Mouse (Mus musculus): ENCODE data around the gene Bpifa5. TPM values are rescaled to one million over a fixed set of nuclear protein-coding genes. Genes with fewer than 3 reads are reported as not detected.

Gene Bpifa5
- polyA plus RNA-seq, 1 experiment from 2014 or later = not detected

GRCm38 (mm10) chr2:154185319-154185718 is 22.9 kb downstream of the Bpifa5 start:
- Histone ChIP-seq H3K36me3 (no peaks in the 10 kb centered on the region), H3K9ac (replicated peaks) (no peak overlapping the region), H3K4me2 (replicated peaks) (no peak overlapping the region), H3K4me3 (no peak overlapping the region), H3K4me1 (no peaks in the 10 kb centered on the region), H3K27me3 (no peaks in the 10 kb centered on the region), H3K27ac (replicated peaks) (no peak overlapping the region), H3K9me3 (no peaks in the 10 kb centered on the region)
- WGBS = 85% methylated on average over 6 of the region's 6 CpGs
- no peak for ATAC-seq (ENCODE audit: low FRiP score, low read depth)

- no peaks in the 10 kb centered on the region for H3K4me1 ChIP-seq
- no peaks in the 10 kb centered on the region for H3K9me3 ChIP-seq
- no peak overlapping the region for H3K9ac ChIP-seq (replicated peaks)
- no peaks in the 10 kb centered on the region for H3K27me3 ChIP-seq
- WGBS = 85% methylated on average over 3 of the region's 3 CpGs
- H3K27ac ChIP-seq (replicated peaks) = no peak overlapping the region
- H3K4me3 ChIP-seq = no peak overlapping the region
- no peak for ATAC-seq (ENCODE audit: low FRiP score, low read depth)
- no peak overlapping the region for H3K4me2 ChIP-seq (replicated peaks)
- no peaks in the 10 kb centered on the region for H3K36me3 ChIP-seq
Measured at GRCm38 (mm10) chr2:154185748-154186147, 23.3 kb downstream of the Bpifa5 start.

GRCm38 (mm10) chr2:154187468-154187867 is 25.1 kb downstream of the Bpifa5 start:
- Histone ChIP-seq H3K27me3 (no peaks in the 10 kb centered on the region), H3K4me1 (no peaks in the 10 kb centered on the region), H3K9ac (replicated peaks) (no peak overlapping the region), H3K4me2 (replicated peaks) (no peak overlapping the region), H3K36me3 (no peaks in the 10 kb centered on the region), H3K4me3 (no peak overlapping the region), H3K9me3 (no peaks in the 10 kb centered on the region), H3K27ac (replicated peaks) (no peak overlapping the region)
- ATAC-seq (ENCODE audit: low FRiP score, low read depth) = no peak
- 39% methylated on average over 5 of the region's 5 CpGs for WGBS

GRCm38 (mm10) chr2:154189877-154190434 is 27.5 kb downstream of the Bpifa5 start:
- Histone ChIP-seq H3K4me3 (no peak overlapping the region), H3K9me3 (no peaks in the 10 kb centered on the region), H3K4me1 (no peaks in the 10 kb centered on the region), H3K9ac (replicated peaks) (no peak overlapping the region), H3K27me3 (no peaks in the 10 kb centered on the region), H3K4me2 (replicated peaks) (no peak overlapping the region), H3K36me3 (no peaks in the 10 kb centered on the region), H3K27ac (replicated peaks) (no peak overlapping the region)
- ATAC-seq (ENCODE audit: low FRiP score, low read depth) = no peak
- 85% methylated on average over 7 of the region's 7 CpGs for WGBS

DNA sequence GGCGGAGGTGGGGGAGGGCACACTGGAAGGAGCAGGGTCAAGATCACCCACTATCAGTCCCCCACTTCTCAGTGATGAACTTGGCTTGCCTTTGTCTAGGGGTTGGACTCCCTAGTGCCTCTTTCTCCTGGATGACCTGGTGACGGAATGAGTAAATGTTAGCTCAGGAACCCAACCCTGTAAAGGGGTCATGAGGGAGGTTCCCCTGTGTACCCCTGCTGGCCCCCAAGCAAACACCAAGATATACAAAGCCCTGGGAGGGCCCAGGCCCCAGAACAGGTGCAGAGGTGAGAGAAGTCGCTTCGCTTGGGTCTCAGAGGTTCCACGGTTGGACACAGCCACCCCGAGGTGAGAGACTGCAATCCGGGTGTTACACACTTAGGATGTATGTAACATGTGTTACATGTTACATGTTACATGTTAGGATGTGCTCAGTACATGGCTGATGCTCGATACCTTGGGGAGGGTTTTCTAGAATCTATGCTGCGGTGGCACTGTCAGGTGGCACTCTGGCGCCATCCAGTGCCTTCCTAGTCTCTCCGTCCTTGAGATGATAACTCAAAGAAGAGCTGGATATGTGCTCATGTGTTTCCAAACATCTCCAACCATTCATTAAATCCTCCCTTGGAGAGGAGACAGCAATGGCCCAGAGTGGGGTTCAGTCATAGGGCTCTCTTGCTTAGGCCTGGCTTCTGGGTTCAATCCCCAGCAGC is 28.3 kb downstream of the Bpifa5 start, which contains the start of gene Bpifb1:
Bpifb1 (plus strand) TSS at position 273 of the 713 bp plus-strand sequence.
- H3K27ac ChIP-seq (replicated peaks) = no peak within 1 kb of the TSS
- H3K36me3 ChIP-seq = no peaks in the 10 kb centered on the region
- H3K4me3 ChIP-seq = no peak within 1 kb of the TSS
- no peak for ATAC-seq (ENCODE audit: low FRiP score, low read depth)
- WGBS = 85% methylated on average over 11 of the region's 11 CpGs
- H3K4me1 ChIP-seq = no peaks in the 10 kb centered on the region
- H3K4me2 ChIP-seq (replicated peaks) = no peak within 1 kb of the TSS
- H3K9ac ChIP-seq (replicated peaks) = no peak within 1 kb of the TSS
- H3K27me3 ChIP-seq = no peaks in the 10 kb centered on the region
- no peaks in the 10 kb centered on the region for H3K9me3 ChIP-seq

DNA sequence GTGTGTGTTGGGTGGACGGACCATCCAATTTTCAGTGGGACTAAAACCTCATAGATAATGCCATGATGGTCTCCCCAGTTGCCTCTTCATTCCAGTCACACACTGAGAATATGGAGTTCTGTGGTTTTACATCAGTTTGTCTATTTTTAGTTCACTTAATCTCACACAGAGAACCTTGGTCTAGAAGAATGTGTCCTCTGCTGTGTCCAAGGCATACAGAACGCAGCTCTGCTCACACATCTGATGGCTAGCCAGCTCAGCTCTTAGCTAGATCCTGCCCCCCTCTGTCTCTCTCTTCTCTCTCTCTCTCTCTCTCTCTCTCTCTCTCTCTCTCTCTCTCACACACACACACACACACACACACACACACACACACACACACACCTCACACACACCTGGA is 29.7 kb downstream of the Bpifa5 start:
- Histone ChIP-seq H3K4me2 (replicated peaks) (no peak overlapping the region), H3K27me3 (no peaks in the 10 kb centered on the region), H3K9ac (replicated peaks) (no peak overlapping the region), H3K4me1 (no peaks in the 10 kb centered on the region), H3K36me3 (no peaks in the 10 kb centered on the region), H3K4me3 (no peak overlapping the region), H3K27ac (replicated peaks) (no peak overlapping the region), H3K9me3 (no peaks in the 10 kb centered on the region)
- ATAC-seq (ENCODE audit: low FRiP score, low read depth) = no peak
- WGBS = 80% methylated on average over 1 of the region's 2 CpGs

GRCm38 (mm10) chr2:154193071-154193470 is 30.7 kb downstream of the Bpifa5 start:
- no peak overlapping the region for H3K4me3 ChIP-seq
- H3K27me3 ChIP-seq = no peaks in the 10 kb centered on the region
- H3K4me2 ChIP-seq (replicated peaks) = no peak overlapping the region
- H3K9me3 ChIP-seq = no peaks in the 10 kb centered on the region
- no peak for ATAC-seq (ENCODE audit: low FRiP score, low read depth)
- H3K9ac ChIP-seq (replicated peaks) = no peak overlapping the region
- H3K36me3 ChIP-seq = no peaks in the 10 kb centered on the region
- 88% methylated on average over 4 of the region's 4 CpGs for WGBS
- no peaks in the 10 kb centered on the region for H3K4me1 ChIP-seq
- no peak overlapping the region for H3K27ac ChIP-seq (replicated peaks)

GRCm38 (mm10) chr2:154193994-154194504 is 31.6 kb downstream of the Bpifa5 start:
- Histone ChIP-seq H3K27me3 (no peaks in the 10 kb centered on the region), H3K4me1 (no peaks in the 10 kb centered on the region), H3K9me3 (no peaks in the 10 kb centered on the region), H3K9ac (replicated peaks) (no peak overlapping the region), H3K4me3 (no peak overlapping the region), H3K4me2 (replicated peaks) (no peak overlapping the region), H3K27ac (replicated peaks) (no peak overlapping the region), H3K36me3 (no peaks in the 10 kb centered on the region)
- no peak for ATAC-seq (ENCODE audit: low FRiP score, low read depth)
- WGBS = 61% methylated on average over 5 of the region's 5 CpGs

DNA sequence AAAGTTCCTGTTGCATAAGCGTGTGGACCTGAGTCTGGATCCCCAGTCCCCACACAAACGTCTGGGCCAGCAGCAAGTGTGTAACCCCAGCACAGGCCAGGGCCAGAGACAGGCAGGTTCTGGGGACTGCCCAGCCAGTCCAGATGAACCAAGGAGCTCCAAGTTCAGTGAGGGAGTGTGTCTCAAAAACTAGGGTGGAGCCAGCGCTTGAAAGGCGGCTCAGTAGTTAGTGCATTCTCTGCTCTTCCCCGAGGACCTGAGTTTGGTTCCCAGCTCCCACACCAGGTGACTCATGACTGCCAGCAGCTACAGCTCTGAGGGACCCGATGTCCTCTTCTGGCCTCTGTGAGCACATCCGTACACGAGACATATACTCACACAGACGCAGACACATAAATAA is 34.6 kb downstream of the Bpifa5 start:
- no peak overlapping the region for H3K27ac ChIP-seq (replicated peaks)
- no peak overlapping the region for H3K4me2 ChIP-seq (replicated peaks)
- no peak for ATAC-seq (ENCODE audit: low FRiP score, low read depth)
- no peaks in the 10 kb centered on the region for H3K4me1 ChIP-seq
- H3K4me3 ChIP-seq = no peak overlapping the region
- H3K27me3 ChIP-seq = no peaks in the 10 kb centered on the region
- WGBS = 94% methylated on average over 9 of the region's 9 CpGs
- no peaks in the 10 kb centered on the region for H3K36me3 ChIP-seq
- no peak overlapping the region for H3K9ac ChIP-seq (replicated peaks)
- no peaks in the 10 kb centered on the region for H3K9me3 ChIP-seq

DNA sequence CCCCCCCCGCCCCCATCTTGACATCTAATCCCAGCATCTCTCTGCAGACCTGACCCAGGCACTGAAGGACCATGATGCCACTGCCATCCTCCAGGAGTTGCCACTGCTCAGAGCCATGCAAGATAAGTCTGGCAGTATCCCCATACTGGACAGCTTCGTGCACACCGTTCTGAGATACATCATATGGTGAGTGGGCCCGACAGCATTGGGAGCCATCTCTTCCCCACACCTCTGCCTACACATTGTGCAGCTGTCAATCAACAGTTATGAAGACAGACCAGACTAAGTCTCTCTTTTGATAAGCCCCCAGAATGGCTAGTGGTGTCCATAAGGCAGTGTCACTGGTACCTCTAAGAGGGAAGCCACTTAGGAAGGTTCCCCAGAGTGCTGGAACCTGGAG is 42.2 kb downstream of the Bpifa5 start:
- H3K36me3 ChIP-seq = no peaks in the 10 kb centered on the region
- no peak for ATAC-seq (ENCODE audit: low FRiP score, low read depth)
- no peak overlapping the region for H3K27ac ChIP-seq (replicated peaks)
- no peaks in the 10 kb centered on the region; the same call in 1 of the 2 replicates for H3K27me3 ChIP-seq
- no peaks in the 10 kb centered on the region for H3K4me1 ChIP-seq
- H3K4me3 ChIP-seq = no peak overlapping the region
- no peak overlapping the region for H3K9ac ChIP-seq (replicated peaks)
- WGBS = 90% methylated on average over 4 of the region's 4 CpGs
- no peak overlapping the region for H3K4me2 ChIP-seq (replicated peaks)
- H3K9me3 ChIP-seq = no peaks in the 10 kb centered on the region

DNA sequence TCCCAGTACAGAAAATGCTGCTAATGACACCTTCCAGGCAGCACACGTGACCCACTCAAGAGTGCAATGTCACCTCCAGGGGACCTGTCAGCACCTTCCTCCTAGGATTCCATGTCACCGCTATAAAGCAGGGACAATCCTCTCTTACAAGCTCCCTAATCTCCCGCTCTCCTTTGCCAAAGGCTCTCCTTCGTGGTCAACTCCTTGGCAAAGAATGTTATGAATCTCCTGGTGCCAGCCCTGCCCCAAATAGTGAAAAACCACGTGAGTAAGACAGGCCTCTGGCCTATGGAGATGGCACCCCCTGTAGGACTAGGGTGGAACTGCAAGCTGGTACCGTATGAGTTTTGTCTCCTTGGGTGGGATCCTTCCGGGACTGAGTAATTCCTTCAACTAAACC is 44.5 kb downstream of the Bpifa5 start:
- H3K9me3 ChIP-seq = no peaks in the 10 kb centered on the region
- H3K4me3 ChIP-seq = no peak overlapping the region
- no peak overlapping the region for H3K27ac ChIP-seq (replicated peaks)
- H3K9ac ChIP-seq (replicated peaks) = no peak overlapping the region
- 64% methylated on average over 7 of the region's 7 CpGs for WGBS
- H3K4me2 ChIP-seq (replicated peaks) = no peak overlapping the region
- no peaks in the 10 kb centered on the region; the same call in 1 of the 2 replicates for H3K27me3 ChIP-seq
- ATAC-seq (ENCODE audit: low FRiP score, low read depth) = no peak
- H3K4me1 ChIP-seq = no peaks in the 10 kb centered on the region
- no peaks in the 10 kb centered on the region for H3K36me3 ChIP-seq

DNA sequence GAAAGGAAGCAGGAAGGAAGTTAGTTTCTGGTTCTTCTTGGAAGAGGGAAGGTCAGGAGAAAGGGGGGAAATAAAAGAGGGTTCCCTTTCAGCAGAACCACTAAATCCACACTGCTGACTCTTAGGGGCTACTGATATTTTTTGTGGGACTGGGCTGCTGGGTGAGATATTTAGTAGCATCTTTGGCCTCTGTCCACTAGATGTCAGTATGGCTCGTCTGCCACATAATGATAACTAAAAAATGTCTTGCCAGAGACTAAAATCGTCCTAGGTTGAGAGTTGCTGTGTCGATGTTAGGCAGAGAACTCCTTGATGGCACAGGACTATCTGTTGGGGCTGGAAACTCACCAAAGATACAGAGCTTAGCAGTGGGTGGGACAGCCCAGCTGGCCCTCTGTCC is 46.7 kb downstream of the Bpifa5 start:
- no peak for ATAC-seq (ENCODE audit: low FRiP score, low read depth)
- H3K9me3 ChIP-seq = no peaks in the 10 kb centered on the region
- H3K4me3 ChIP-seq = no peak overlapping the region
- H3K27ac ChIP-seq (replicated peaks) = no peak overlapping the region
- H3K27me3 ChIP-seq = no peaks in the 10 kb centered on the region; the same call in 1 of the 2 replicates
- no peak overlapping the region for H3K4me2 ChIP-seq (replicated peaks)
- H3K9ac ChIP-seq (replicated peaks) = no peak overlapping the region
- WGBS = 17% methylated on average over 3 of the region's 3 CpGs
- H3K4me1 ChIP-seq = no peaks in the 10 kb centered on the region
- no peaks in the 10 kb centered on the region for H3K36me3 ChIP-seq

All from midbrain, embryonic 12.5 days (tissue).